9 mouse cellular contexts compared by ENCODE assay signal in the genomic region with DNA sequence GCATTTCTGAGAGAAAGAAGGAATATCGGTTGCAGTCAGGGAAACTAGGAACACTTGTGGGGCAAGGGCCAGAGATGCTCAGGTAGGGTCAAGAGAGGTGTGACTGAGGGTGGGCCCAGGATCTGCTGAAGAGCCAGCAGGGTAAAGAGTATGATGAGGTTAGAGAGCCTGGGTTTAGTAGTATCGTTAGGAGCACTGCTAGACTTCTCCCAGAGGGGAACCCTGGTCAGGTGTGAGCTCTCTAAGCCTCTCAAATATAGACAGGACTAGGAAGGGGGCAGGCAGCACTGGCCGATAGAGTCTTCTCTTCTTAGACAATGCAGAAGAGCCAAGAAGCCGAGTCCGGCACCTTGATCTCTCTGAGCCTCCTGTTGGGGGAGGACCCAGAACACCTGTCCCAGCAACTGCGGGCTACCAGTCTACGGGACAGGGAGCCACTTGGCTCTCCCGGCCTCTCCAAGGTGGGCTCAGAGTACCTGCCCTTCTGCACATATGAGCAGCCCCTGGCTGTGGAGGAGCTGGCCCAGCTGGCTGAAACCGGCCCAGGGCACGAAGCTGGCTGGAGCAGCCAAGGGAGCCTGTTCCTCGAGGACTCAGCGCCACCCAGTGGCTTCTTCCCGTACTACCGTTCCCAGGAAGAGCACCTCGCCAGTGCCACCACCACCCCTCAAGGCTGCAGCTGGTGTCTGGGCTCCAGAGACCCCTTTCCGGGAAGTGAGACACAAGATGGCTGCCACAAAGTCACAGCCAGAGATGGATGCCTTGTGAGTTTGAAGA. TPM values are rescaled to one million over a fixed set of nuclear protein-coding genes. Genes with fewer than 3 reads are reported as not detected.
DNase-seq lines count a peak whose midpoint lies in the region; ATAC-seq and TF ChIP-seq lines count a peak whose summit lies in the region.
"Had no signal": no experiment of that assay in that cellular context is flagged by ENCODE, and none has a peak within 500 bp of the region (broad histone marks: within the 10 kb centered on the region; RNA-seq: fewer than 3 reads in every experiment).

No protein-coding gene starts in this region.

- no peak for TF ChIP-seq EP300 in heart, adult 2 months (IDR thresholded peaks at IDR 0.05; ENCODE audit: insufficient read depth, low read depth, low read length)

- no peaks in the 10 kb centered on the region for H3K9me3 ChIP-seq in limb, embryonic 13.5 days

- H3K4me1 ChIP-seq in heart, adult 2 months (ENCODE audit: control insufficient read depth, insufficient read depth, low read length), result no peaks in the 10 kb centered on the region
- H3K4me1 ChIP-seq in limb, embryonic 13.5 days, result peaks cover 19% of the 10 kb centered on the region; the same call in 1 of the 2 replicates

- TF ChIP-seq CTCF in heart, adult 2 months (IDR thresholded peaks at IDR 0.05), result peak; percentile 78

- H3K27ac ChIP-seq in heart, adult 2 months, result no peak overlapping the region
- no peak overlapping the region for H3K27ac ChIP-seq in limb, embryonic 13.5 days

- H3K9ac ChIP-seq in heart, adult 2 months (ENCODE audit: low read depth, low read length), result no peak overlapping the region
- no peak overlapping the region for H3K9ac ChIP-seq in limb, embryonic 13.5 days

- no peaks in the 10 kb centered on the region for H3K36me3 ChIP-seq in heart, adult 2 months (ENCODE audit: control insufficient read depth, insufficient read depth, low read length)
- no peaks in the 10 kb centered on the region for H3K36me3 ChIP-seq in limb, embryonic 13.5 days
- H3K36me3 ChIP-seq: G1E had no signal

- no peak for TF ChIP-seq POLR2A in heart, adult 2 months (IDR thresholded peaks at IDR 0.05; ENCODE audit: insufficient read depth, low read depth, low read length)

- intact Hi-C loops in heart, adult 2 months (cut with DNase I), result loop anchor here (1.0 to 2.0 kb wide), 2 partner anchors 150 to 232 kb away; no protein-coding TSS in a partner anchor
- intact Hi-C loops in heart, postnatal 25 days (cut with DNase I), result loop anchor here (1.0 to 5.0 kb wide), 2 partner anchors 150 to 232 kb away; no protein-coding TSS in a partner anchor
- intact Hi-C loops in gastrocnemius, postnatal 14 days (cut with DNase I; ENCODE audit: low total_unique reads), result loop anchor here (2.0 to 5.0 kb wide), 2 partner anchors 146 to 232 kb away; no protein-coding TSS in a partner anchor

- DNase-seq in heart, adult 2 months, result peak; percentile 41 to 73
- DNase-seq in heart, postnatal 25 days (ENCODE audit: low spot score), result no peak
- DNase-seq in gastrocnemius, postnatal 14 days, result peak; percentile 76
- peak; percentile 83 for DNase-seq in kidney, adult 18-20 months
- peak; percentile 29 for DNase-seq in testis, postnatal 14 days (ENCODE audit: low spot score)

- H3K4me2 ChIP-seq in limb, embryonic 13.5 days (replicated peaks), result no peak overlapping the region

- 28% methylated on average over 16 of the region's 16 CpGs for WGBS in heart, adult 2 months
- WGBS in limb, embryonic 13.5 days, result 30% methylated on average over 16 of the region's 16 CpGs

- H3K79me2 ChIP-seq in heart, adult 2 months (replicated peaks; ENCODE audit: control insufficient read depth, insufficient read depth, low read length), result no peaks in the 10 kb centered on the region

- H3K4me3 ChIP-seq in heart, adult 2 months, result no peak overlapping the region
- H3K4me3 ChIP-seq in limb, embryonic 13.5 days, result no peak overlapping the region

- H3K27me3 ChIP-seq in heart, adult 2 months (ENCODE audit: control insufficient read depth, insufficient read depth, low read length), result no peaks in the 10 kb centered on the region
- peaks cover 3% of the 10 kb centered on the region; the same call in 1 of the 2 replicates for H3K27me3 ChIP-seq in limb, embryonic 13.5 days

- peak; percentile 87 for ATAC-seq in common myeloid progenitor, adult 5-6 weeks (replicated peaks; ENCODE audit: low read depth, poor library complexity, severe bottlenecking)
- peak; percentile 76 for ATAC-seq in limb, embryonic 13.5 days (ENCODE audit: low FRiP score, low read depth)
- ATAC-seq in monocyte, adult 5-6 weeks (replicated peaks; ENCODE audit: insufficient number of reproducible peaks, low FRiP score, low TSS enrichment, poor library complexity, severe bottlenecking), result peak; percentile 49; the same call in 1 of the 2 replicates

RNA-seq across cellular contexts. Expression of gene Gm3045, which starts 2.5 kb away (rescaled TPM):
- not detected for total RNA-seq in heart, adult 2 months (2021)
- polyA plus RNA-seq in heart, adult 2 months (2012; rRNA removed), result not detected in 2 replicates
- total RNA-seq in heart, postnatal 25 days (2021), result not detected
- total RNA-seq in common myeloid progenitor, adult 5-6 weeks (2017), result not detected in 2 replicates
- not detected for total RNA-seq in gastrocnemius, postnatal 14 days (2021)
- polyA plus RNA-seq in limb, embryonic 13.5 days (2015; fragmentation: Nextera tagmentation; extraction: Ambion mirVana), result 0.10 and 0.13 TPM in 2 replicates
- not detected in 3 replicates for total RNA-seq in monocyte, adult 5-6 weeks (2017)
- polyA plus RNA-seq: G1E had no signal

RNA-seq across cellular contexts. Expression of gene Slc25a48, which starts 9.2 kb away (rescaled TPM):
- under 1 TPM; 0.08 to 0.16 TPM for total RNA-seq in heart, adult 2 months (2021)
- 0.23 and 0.27 TPM in 2 replicates for polyA plus RNA-seq in heart, adult 2 months (2012; rRNA removed)
- total RNA-seq in heart, postnatal 25 days (2021), result under 1 TPM in 1 of 2 experiments, not detected in 1; 0.08 TPM
- not detected in 2 replicates for total RNA-seq in common myeloid progenitor, adult 5-6 weeks (2017)
- total RNA-seq in gastrocnemius, postnatal 14 days (2021), result under 1 TPM in 1 of 2 experiments, not detected in 1; 0.08 TPM
- polyA plus RNA-seq in limb, embryonic 13.5 days (2015; fragmentation: Nextera tagmentation; extraction: Ambion mirVana), result 0.28 and 0.33 TPM in 2 replicates
- not detected in 3 replicates for total RNA-seq in monocyte, adult 5-6 weeks (2017)
- polyA plus RNA-seq: G1E had no signal

RNA-seq across cellular contexts. Expression of gene Il9, which starts 53.1 kb away (rescaled TPM):
- not detected for total RNA-seq in heart, adult 2 months (2021)
- not detected in 2 replicates for polyA plus RNA-seq in heart, adult 2 months (2012; rRNA removed)
- not detected for total RNA-seq in heart, postnatal 25 days (2021)
- not detected in 2 replicates for total RNA-seq in common myeloid progenitor, adult 5-6 weeks (2017)
- not detected for total RNA-seq in gastrocnemius, postnatal 14 days (2021)
- polyA plus RNA-seq in limb, embryonic 13.5 days (2015; fragmentation: Nextera tagmentation; extraction: Ambion mirVana), result not detected in 2 replicates
- not detected in 3 replicates for total RNA-seq in monocyte, adult 5-6 weeks (2017)
- total RNA-seq: G1E had no signal
- polyA plus RNA-seq: G1E had no signal
